Mouse (Mus musculus) testis, adult 2 months (tissue): ENCODE measurements around the gene Gm4565. TPM values are rescaled to one million over a fixed set of nuclear protein-coding genes. Genes with fewer than 3 reads are reported as not detected.
"Not testable (repeated sequence)": the region's sequence is repeated elsewhere in the genome, so short reads cannot be mapped to it uniquely, and the experiment has no call there.

Experiments
- H3K27ac ChIP-seq: fragments of 200-500 bp; 2 replicates; pipeline ENCODE4 v1.5.1; 2012; ENCODE audit warnings: low read depth, low read length; ENCODE audit not compliant: control insufficient read depth, insufficient read depth
- H3K27me3 ChIP-seq: fragments of 200-500 bp; 2 replicates; pipeline ENCODE4 v1.6.1; 2012; ENCODE audit warnings: mild to moderate bottlenecking, low read length, moderate library complexity; ENCODE audit not compliant: control insufficient read depth, insufficient read depth
- H3K36me3 ChIP-seq: fragments of 200-500 bp; 2 replicates; pipeline ENCODE4 v1.6.1; 2012; ENCODE audit warnings: mild to moderate bottlenecking, low read length; ENCODE audit not compliant: control insufficient read depth, insufficient read depth
- H3K4me1 ChIP-seq: fragments of 200-500 bp; 2 replicates; pipeline ENCODE4 v1.6.1; 2012; ENCODE audit warnings: low read length; ENCODE audit not compliant: control insufficient read depth, insufficient read depth
- H3K4me3 ChIP-seq: fragments of 200-500 bp; 2 replicates; pipeline ENCODE4 v1.5.1; 2012; ENCODE audit warnings: low read depth, mild to moderate bottlenecking, low read length, moderate library complexity, mixed read lengths; ENCODE audit not compliant: control insufficient read depth
- polyA plus RNA-seq: library from polyadenylated mRNA; depleted of rRNA; stranded (reverse); fragments of >200 nt; gene quantifications from 2 replicates; pipeline ENCODE4 v1.2.3, GENCODE M21; 2012; rRNA removed

Gm4565 gene
- polyA plus RNA-seq: 0.48 and 0.54 TPM in 2 replicates

- not testable (repeated sequence) for H3K4me3 ChIP-seq, H3K27me3 ChIP-seq, H3K27ac ChIP-seq, H3K36me3 ChIP-seq, H3K4me1 ChIP-seq
Measured at GRCm38 (mm10) chr7:22588027-22588426, at the start of gene Gm4565. Gm4565 (minus strand) TSS chr7:22588127.

- not testable (repeated sequence) for H3K4me1 ChIP-seq, H3K27me3 ChIP-seq, H3K4me3 ChIP-seq, H3K27ac ChIP-seq, H3K36me3 ChIP-seq
Measured at GRCm38 (mm10) chr7:22565243-22565642, 22.7 kb downstream of the Gm4565 start, which contains the start of gene Gm4201. Gm4201 (minus strand) TSS chr7:22565343.

GRCm38 (mm10) chr7:22534787-22535186, 53.1 kb downstream of the Gm4565 start, which contains the start of gene Gm8677:
Gm8677 (minus strand) TSS chr7:22534887.
- H3K4me3 ChIP-seq: not testable (repeated sequence)

More at GRCm38 (mm10) chr7:22534787-22535186, 53.1 kb downstream of the Gm4565 start, which contains the start of gene Gm8677:
- H3K36me3 ChIP-seq, H3K4me1 ChIP-seq, H3K27ac ChIP-seq, H3K27me3 ChIP-seq: not testable (repeated sequence)

Other genes starting within 250 kb of the Gm4565 start
- gene Gm8660, start 217.1 kb downstream of the Gm4565 start, polyA plus RNA-seq: not detected in 2 replicates
- gene Vmn1r148, start 174.5 kb downstream of the Gm4565 start, polyA plus RNA-seq: not detected in 2 replicates
- gene Vmn1r149, start 149.9 kb downstream of the Gm4565 start, polyA plus RNA-seq: not detected in 2 replicates
- gene Gm10665, start 124.1 kb downstream of the Gm4565 start, polyA plus RNA-seq: not detected in 2 replicates
- not detected in 2 replicates for gene Vmn1r151, start 88.4 kb downstream of the Gm4565 start, polyA plus RNA-seq
- gene Vmn1r152, start 65.2 kb downstream of the Gm4565 start, polyA plus RNA-seq: not detected in 2 replicates
- not detected in 2 replicates for gene Gm8677, start 53.2 kb downstream of the Gm4565 start, polyA plus RNA-seq
- gene Gm4201, start 22.8 kb downstream of the Gm4565 start, polyA plus RNA-seq: not detected in 2 replicates
- not detected in 2 replicates for gene Vmn1r155, start 69.9 kb upstream of the Gm4565 start, polyA plus RNA-seq
- gene Gm8693, start 104.2 kb upstream of the Gm4565 start, polyA plus RNA-seq: not detected in 2 replicates
- gene Gm4567, start 131.6 kb upstream of the Gm4565 start, polyA plus RNA-seq: not detected in 2 replicates
- not detected in 2 replicates for gene Vmn1r157, start 173.6 kb upstream of the Gm4565 start, polyA plus RNA-seq
- not detected in 2 replicates for gene Vmn1r158, start 202.7 kb upstream of the Gm4565 start, polyA plus RNA-seq